Mouse (Mus musculus) liver, embryonic 15.5 days (tissue): ENCODE measurements at regions not wholly inside any gene's neighbourhood (a gene's known extent, or its start where the extent isn't known, plus 50 kb on each side); places are given as distances from the start of the nearest gene placed in this dataset.

Experiments
- ATAC-seq: fragments of 200-750 bp; cut with Nextera tagmentation; 2 replicates; pipeline ENCODE4 v1.8.0; 2017; ENCODE audit warnings: moderate number of reproducible peaks, mild to moderate bottlenecking, moderate library complexity; ENCODE audit not compliant: insufficient read depth
- H3K27ac ChIP-seq: fragments of 300-500 bp; sonication (generic); replicated peaks from 2 replicates; pipeline ENCODE4 v1.5.1; 2015; ENCODE audit warnings: mild to moderate bottlenecking, inconsistent platforms
- H3K27me3 ChIP-seq: fragments of 300-500 bp; sonication (generic); 2 replicates; pipeline ENCODE4 v1.6.1; 2015; ENCODE audit warnings: mild to moderate bottlenecking, inconsistent platforms
- H3K36me3 ChIP-seq: fragments of 300-500 bp; sonication (generic); replicated peaks from 2 replicates; pipeline ENCODE4 v1.6.1; 2015; ENCODE audit warnings: moderate library complexity, mild to moderate bottlenecking, inconsistent platforms
- H3K4me1 ChIP-seq: fragments of 300-500 bp; sonication (generic); replicated peaks from 2 replicates; pipeline ENCODE4 v1.6.1; 2015; ENCODE audit warnings: inconsistent platforms
- H3K4me2 ChIP-seq: fragments of 300-500 bp; sonication (generic); 2 replicates; pipeline ENCODE4 v1.6.1; 2015; ENCODE audit warnings: moderate library complexity, mild to moderate bottlenecking, inconsistent platforms
- H3K4me3 ChIP-seq: fragments of 300-500 bp; sonication (generic); replicated peaks from 2 replicates; pipeline ENCODE4 v1.5.1; 2015; ENCODE audit warnings: mild to moderate bottlenecking, inconsistent platforms
- H3K9ac ChIP-seq: fragments of 300-500 bp; sonication (generic); 2 replicates; pipeline ENCODE4 v1.6.1; 2015; ENCODE audit warnings: moderate library complexity, mild to moderate bottlenecking, inconsistent platforms
- H3K9me3 ChIP-seq: fragments of 300-500 bp; sonication (generic); replicated peaks from 2 replicates; pipeline ENCODE4 v1.6.1; 2016; ENCODE audit warnings: inconsistent platforms
- WGBS: fragments of 180-500 bp; shearing (Covaris S2); methylation state at CpG from one replicate; pipeline ENCODE4 v1.1.7; 2015; ENCODE audit warnings: mixed read lengths; ENCODE audit not compliant: insufficient replicate concordance; 5-methylcytosine and 5-hydroxymethylcytosine counted together

- no peaks in the 10 kb centered on the region for H3K9me3 ChIP-seq
Measured at GRCm38 (mm10) chr13:41712616-41713015, 106.9 kb downstream of the Tmem170b start.

More at GRCm38 (mm10) chr13:41712616-41713015, 106.9 kb downstream of the Tmem170b start:
- Histone ChIP-seq H3K4me3 (no peak overlapping the region), H3K9ac (no peak overlapping the region), H3K4me1 (no peaks in the 10 kb centered on the region), H3K27ac (no peak overlapping the region), H3K4me2 (no peak overlapping the region), H3K36me3 (no peaks in the 10 kb centered on the region), H3K27me3 (no peaks in the 10 kb centered on the region)
- ATAC-seq = no peak
- 70% methylated on average over 8 of the region's 8 CpGs for WGBS
